Mouse (Mus musculus) frontal cortex, postnatal 25 days (tissue): ENCODE measurements at regions not wholly inside any gene's neighbourhood (a gene's known extent, or its start where the extent isn't known, plus 50 kb on each side); places are given as distances from the start of the nearest gene placed in this dataset.
"Not testable (repeated sequence)": the region's sequence is repeated elsewhere in the genome, so short reads cannot be mapped to it uniquely, and the experiment has no call there.

Experiments
- DNase-seq, 2 experiments: peaks; one replicate each; pipeline ENCODE4 v3.0.0; 2022; ENCODE audit warnings: low spot score in 2 of 2

GRCm38 (mm10) chr14:84157412-84157811 is 286.0 kb upstream of the Pcdh17 start:
- DNase-seq, result no peak

GRCm38 (mm10) chr14:84175446-84175845 is 267.9 kb upstream of the Pcdh17 start:
- DNase-seq, result peak in 1 of 2 experiments; percentile 11

GRCm38 (mm10) chr14:84210949-84211348 is 232.4 kb upstream of the Pcdh17 start:
- DNase-seq, result no peak

- DNase-seq, result no peak
These were observed 220.4 kb upstream of the Pcdh17 start for GRCm38 (mm10) chr14:84222996-84223395.

GRCm38 (mm10) chr14:84223924-84224323 is 219.4 kb upstream of the Pcdh17 start:
- DNase-seq, result no peak

- not testable (repeated sequence) for DNase-seq
These were observed 195.4 kb upstream of the Pcdh17 start for GRCm38 (mm10) chr14:84248006-84248405.

- no peak for DNase-seq
These were observed 190.8 kb upstream of the Pcdh17 start for GRCm38 (mm10) chr14:84252583-84252982.

GRCm38 (mm10) chr14:84257671-84258070 is 185.7 kb upstream of the Pcdh17 start:
- DNase-seq, result peak in 1 of 2 experiments; percentile 7

GRCm38 (mm10) chr14:84258633-84259032 is 184.7 kb upstream of the Pcdh17 start:
- DNase-seq, result no peak

GRCm38 (mm10) chr14:84263936-84264335 is 179.4 kb upstream of the Pcdh17 start:
- DNase-seq, result no peak

- no peak for DNase-seq
These were observed 177.1 kb upstream of the Pcdh17 start for GRCm38 (mm10) chr14:84266217-84266616.

- no peak for DNase-seq
These were observed 159.7 kb upstream of the Pcdh17 start for GRCm38 (mm10) chr14:84283440-84284203.

- DNase-seq, result no peak
These were observed 122.6 kb upstream of the Pcdh17 start for GRCm38 (mm10) chr14:84320738-84321137.

- no peak for DNase-seq
These were observed 103.8 kb upstream of the Pcdh17 start for GRCm38 (mm10) chr14:84339604-84340003.
